Mouse (Mus musculus) intestine, embryonic 14.5 days (tissue): ENCODE data around the gene Mipep. TPM values are rescaled to one million over a fixed set of nuclear protein-coding genes. Genes with fewer than 3 reads are reported as not detected.

Experiments used
- ATAC-seq: fragments of 200-750 bp; cut with Nextera tagmentation; replicated peaks from 2 replicates; pipeline ENCODE4 v1.8.0; 2017; ENCODE audit warnings: low read depth, moderate number of reproducible peaks, moderate TSS enrichment, moderate library complexity; ENCODE audit not compliant: low FRiP score, low TSS enrichment
- DNase-seq: peaks from one replicate; pipeline ENCODE4 v3.0.0-alpha.2; 2018; ENCODE audit warnings: low spot score
- H3K27ac ChIP-seq: fragments of 300-500 bp; sonication (generic); 2 replicates; pipeline ENCODE4 v1.5.1; 2014; ENCODE audit warnings: low read depth, mild to moderate bottlenecking, control low read depth
- H3K27me3 ChIP-seq: fragments of 300-500 bp; sonication (generic); replicated peaks from 2 replicates; pipeline ENCODE4 v1.6.1; 2014; ENCODE audit warnings: low read length, control low read depth; ENCODE audit not compliant: control insufficient read depth, insufficient read depth
- H3K36me3 ChIP-seq: fragments of 300-500 bp; sonication (generic); 2 replicates; pipeline ENCODE4 v1.6.1; 2014; ENCODE audit warnings: low read length, control low read depth; ENCODE audit not compliant: control insufficient read depth, insufficient read depth
- H3K4me1 ChIP-seq: fragments of 300-500 bp; sonication (generic); replicated peaks from 2 replicates; pipeline ENCODE4 v1.6.1; 2014; ENCODE audit warnings: low read length, control low read depth, mixed read lengths; ENCODE audit not compliant: control insufficient read depth, insufficient read depth
- H3K4me2 ChIP-seq: fragments of 300-500 bp; sonication (generic); 2 replicates; pipeline ENCODE4 v1.6.1; 2014; ENCODE audit warnings: low read length
- H3K4me3 ChIP-seq: fragments of 300-500 bp; sonication (generic); 2 replicates; pipeline ENCODE4 v1.5.1; 2014; ENCODE audit warnings: low read depth, low read length, control low read depth, mixed read lengths
- H3K9ac ChIP-seq: fragments of 300-500 bp; sonication (generic); 2 replicates; pipeline ENCODE4 v1.6.1; 2014; ENCODE audit warnings: mild to moderate bottlenecking, low read length
- H3K9me3 ChIP-seq: fragments of 300-500 bp; sonication (generic); 2 replicates; pipeline ENCODE4 v1.6.1; 2016; ENCODE audit warnings: low read length, control low read depth; ENCODE audit not compliant: control insufficient read depth
- WGBS: fragments of 180-500 bp; shearing (Covaris S2); extraction: QIAGEN DNeasy Blood & Tissue Kit; methylation state at CpG from one replicate; pipeline ENCODE4 v1.1.7; 2014; 5-methylcytosine and 5-hydroxymethylcytosine counted together
- polyA plus RNA-seq: library from polyadenylated mRNA; unstranded; fragments of >200 nt; fragmentation: Nextera tagmentation; extraction: Ambion mirVana; gene quantifications from 2 replicates; pipeline ENCODE4 v1.2.1, GENCODE M21; 2014

The Mipep gene
- polyA plus RNA-seq, 1 experiment from 2014 or later, result 21.2 TPM

DNA sequence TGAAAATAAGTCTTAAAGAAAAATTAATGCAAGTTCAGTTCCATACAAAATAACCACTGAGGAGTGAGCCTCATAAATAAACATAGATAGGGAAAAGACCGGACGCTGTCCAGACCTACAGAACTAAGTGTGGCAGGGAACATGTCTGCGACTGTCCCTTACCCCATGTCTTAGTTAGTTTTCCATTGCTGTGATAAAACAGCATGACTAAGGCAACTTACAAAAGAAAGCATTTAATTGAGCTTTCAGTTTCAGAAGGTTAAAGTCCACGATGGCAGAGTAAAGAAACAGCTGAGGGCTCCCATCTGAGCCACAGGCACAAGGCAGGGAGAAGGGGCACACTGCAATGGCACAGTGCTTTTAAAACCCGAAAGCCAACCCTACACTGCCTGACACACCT is 63.8 kb downstream of the Mipep start:
- Histone ChIP-seq H3K9ac (no peak overlapping the region), H3K4me3 (no peak overlapping the region), H3K27me3 (no peaks in the 10 kb centered on the region), H3K27ac (no peak overlapping the region), H3K36me3 (peaks cover 27% of the 10 kb centered on the region; the same call in 1 of the 2 replicates), H3K4me2 (no peak overlapping the region), H3K4me1 (peaks cover 17% of the 10 kb centered on the region), H3K9me3 (no peaks in the 10 kb centered on the region)
- DNase-seq (no peak), ATAC-seq (no peak)
- WGBS, result 67% methylated on average over 5 of the region's 5 CpGs

GRCm38 (mm10) chr14:60850101-60850500 is 65.7 kb downstream of the Mipep start:
- ATAC-seq, result no peak
- Histone ChIP-seq H3K4me3 (no peak overlapping the region), H3K9ac (no peak overlapping the region), H3K9me3 (no peaks in the 10 kb centered on the region), H3K27me3 (no peaks in the 10 kb centered on the region), H3K27ac (no peak overlapping the region), H3K4me2 (no peak overlapping the region), H3K4me1 (peaks cover 10% of the 10 kb centered on the region), H3K36me3 (peaks cover 27% of the 10 kb centered on the region; the same call in 1 of the 2 replicates)
- 81% methylated on average over 14 of the region's 14 CpGs for WGBS
- DNase-seq, result no peak

DNA sequence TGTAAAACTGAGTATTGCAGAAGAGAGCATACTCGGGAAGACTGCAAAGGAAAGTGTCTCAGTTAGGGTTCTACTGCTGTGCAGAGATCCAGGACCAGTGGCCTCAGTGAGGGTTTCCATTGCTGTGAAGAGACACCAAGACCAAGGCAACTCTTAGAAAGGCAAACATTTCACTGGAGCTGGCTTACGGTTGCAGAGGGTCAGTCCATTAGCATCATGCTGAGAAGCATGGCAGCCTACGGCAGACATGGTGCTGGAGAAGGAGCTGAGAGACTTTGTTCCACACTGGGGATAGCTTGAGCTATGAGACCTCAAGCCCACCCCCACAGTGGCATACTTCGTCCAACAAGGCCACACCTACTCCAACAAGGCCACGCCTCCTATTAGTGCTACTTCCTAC is 67.3 kb downstream of the Mipep start:
- no peak overlapping the region for H3K27ac ChIP-seq
- H3K27me3 ChIP-seq, result no peaks in the 10 kb centered on the region
- H3K4me1 ChIP-seq, result peaks cover 3% of the 10 kb centered on the region
- H3K9ac ChIP-seq, result no peak overlapping the region
- H3K4me3 ChIP-seq, result no peak overlapping the region
- no peak overlapping the region for H3K4me2 ChIP-seq
- WGBS, result 85% methylated on average over 5 of the region's 5 CpGs
- no peak for DNase-seq
- peaks cover 23% of the 10 kb centered on the region; the same call in 1 of the 2 replicates for H3K36me3 ChIP-seq
- H3K9me3 ChIP-seq, result no peaks in the 10 kb centered on the region
- ATAC-seq, result no peak

- ATAC-seq (no peak), DNase-seq (no peak)
- Histone ChIP-seq H3K4me3 (no peak overlapping the region), H3K27ac (peak overlapping the region; percentile 76; the same call in 1 of the 2 replicates), H3K36me3 (peaks cover 10% of the 10 kb centered on the region; the same call in 1 of the 2 replicates), H3K27me3 (no peaks in the 10 kb centered on the region), H3K4me1 (peaks cover 15% of the 10 kb centered on the region), H3K9me3 (no peaks in the 10 kb centered on the region), H3K4me2 (no peak overlapping the region), H3K9ac (no peak overlapping the region)
- 18% methylated on average over 7 of the region's 7 CpGs for WGBS
Observed at GRCm38 (mm10) chr14:60856199-60856912, 72.0 kb downstream of the Mipep start.

GRCm38 (mm10) chr14:60856913-60857300 is 72.5 kb downstream of the Mipep start:
- Histone ChIP-seq H3K36me3 (peaks cover 4% of the 10 kb centered on the region; the same call in 1 of the 2 replicates), H3K9ac (no peak overlapping the region), H3K27ac (peak overlapping the region; percentile 76), H3K27me3 (no peaks in the 10 kb centered on the region), H3K4me1 (peaks cover 15% of the 10 kb centered on the region), H3K4me2 (no peak overlapping the region), H3K4me3 (no peak overlapping the region), H3K9me3 (no peaks in the 10 kb centered on the region)
- WGBS, result 20% methylated on average over 7 of the region's 7 CpGs
- no peak for DNase-seq
- no peak for ATAC-seq

DNA sequence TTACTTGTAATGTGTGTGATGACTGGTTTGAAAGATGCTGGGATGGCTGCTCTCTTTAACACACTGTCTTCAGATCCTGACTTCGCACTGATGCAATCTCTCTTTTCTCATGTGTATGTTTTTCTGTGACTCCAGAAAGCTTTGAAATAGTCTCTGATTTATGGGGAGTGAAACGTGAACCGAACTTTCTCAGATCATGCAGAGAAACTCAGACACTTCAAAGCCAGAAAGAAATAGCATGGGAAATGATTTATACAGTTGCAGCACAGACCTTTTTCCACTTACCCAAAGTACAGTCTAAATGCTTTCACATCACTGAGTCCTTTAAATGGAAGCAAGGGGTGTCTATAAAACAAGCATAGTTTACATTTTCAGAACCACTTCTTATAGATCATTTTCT is 79.0 kb downstream of the Mipep start:
- DNase-seq (no peak), ATAC-seq (no peak)
- Histone ChIP-seq H3K9me3 (no peaks in the 10 kb centered on the region), H3K4me2 (no peak overlapping the region), H3K4me3 (no peak overlapping the region), H3K4me1 (peaks cover 5% of the 10 kb centered on the region; the same call in 1 of the 2 replicates), H3K9ac (no peak overlapping the region), H3K27ac (no peak overlapping the region), H3K27me3 (no peaks in the 10 kb centered on the region), H3K36me3 (no peaks in the 10 kb centered on the region)
- 29% methylated on average over 3 of the region's 3 CpGs for WGBS

DNA sequence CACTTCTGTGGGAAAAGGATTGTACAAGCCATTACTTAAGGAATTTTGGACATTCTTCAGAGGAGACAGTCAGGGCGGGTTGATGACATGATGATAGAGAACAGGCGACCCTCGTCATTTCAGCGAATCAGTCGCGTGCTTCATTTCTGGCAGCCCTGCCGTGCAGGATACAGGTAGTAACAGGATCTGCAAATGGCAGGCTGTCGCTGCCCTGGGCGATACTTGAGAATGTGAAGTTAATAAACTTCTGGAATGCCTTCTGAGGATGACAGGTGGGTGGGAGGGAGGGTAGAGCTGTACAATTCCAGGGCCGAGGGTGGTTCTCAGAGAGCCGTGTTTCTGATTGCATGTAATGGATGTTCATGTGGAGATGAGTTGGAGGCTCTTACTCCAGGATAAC is 82.0 kb downstream of the Mipep start:
- 42% methylated on average over 11 of the region's 11 CpGs for WGBS
- no peaks in the 10 kb centered on the region for H3K27me3 ChIP-seq
- ATAC-seq (no peak), DNase-seq (no peak)
- peaks cover 5% of the 10 kb centered on the region; the same call in 1 of the 2 replicates for H3K4me1 ChIP-seq
- H3K27ac ChIP-seq, result no peak overlapping the region
- H3K9me3 ChIP-seq, result no peaks in the 10 kb centered on the region
- H3K4me3 ChIP-seq, result no peak overlapping the region
- no peak overlapping the region for H3K4me2 ChIP-seq
- H3K9ac ChIP-seq, result no peak overlapping the region
- no peaks in the 10 kb centered on the region for H3K36me3 ChIP-seq

- Histone ChIP-seq H3K4me3 (no peak overlapping the region), H3K9ac (no peak overlapping the region), H3K9me3 (no peaks in the 10 kb centered on the region), H3K4me2 (no peak overlapping the region), H3K36me3 (peaks cover 8% of the 10 kb centered on the region; the same call in 1 of the 2 replicates), H3K4me1 (peaks cover 5% of the 10 kb centered on the region; the same call in 1 of the 2 replicates), H3K27ac (no peak overlapping the region), H3K27me3 (no peaks in the 10 kb centered on the region)
- WGBS, result 70% methylated on average over 9 of the region's 9 CpGs
- DNase-seq (no peak), ATAC-seq (no peak)
Observed at GRCm38 (mm10) chr14:60868325-60868724, 84.0 kb downstream of the Mipep start.

- DNase-seq, result no peak
- Histone ChIP-seq H3K4me1 (no peaks in the 10 kb centered on the region), H3K36me3 (peaks cover 8% of the 10 kb centered on the region; the same call in 1 of the 2 replicates), H3K4me3 (no peak overlapping the region), H3K9ac (no peak overlapping the region), H3K27ac (no peak overlapping the region), H3K27me3 (no peaks in the 10 kb centered on the region), H3K9me3 (no peaks in the 10 kb centered on the region), H3K4me2 (no peak overlapping the region)
- ATAC-seq, result no peak
- 96% methylated on average over 8 of the region's 8 CpGs for WGBS
Observed at GRCm38 (mm10) chr14:60871831-60872230, 87.5 kb downstream of the Mipep start.
